Mouse (Mus musculus): ENCODE results near the gene Ntrk2. TPM values are rescaled to one million over a fixed set of nuclear protein-coding genes. Genes with fewer than 3 reads are reported as not detected.

The Ntrk2 gene
- polyA plus RNA-seq, 1 experiment = 1.2 TPM

GRCm38 (mm10) chr13:58920241-58920640, 113.9 kb downstream of the Ntrk2 start:
- DNase-seq (ENCODE audit: low read depth, low spot score) = no peak
- WGBS = 96% methylated on average over 7 of the region's 7 CpGs

GRCm38 (mm10) chr13:58921255-58921654, 114.9 kb downstream of the Ntrk2 start:
- DNase-seq (ENCODE audit: low read depth, low spot score) = no peak
- WGBS = 85% methylated on average over 3 of the region's 3 CpGs

DNA sequence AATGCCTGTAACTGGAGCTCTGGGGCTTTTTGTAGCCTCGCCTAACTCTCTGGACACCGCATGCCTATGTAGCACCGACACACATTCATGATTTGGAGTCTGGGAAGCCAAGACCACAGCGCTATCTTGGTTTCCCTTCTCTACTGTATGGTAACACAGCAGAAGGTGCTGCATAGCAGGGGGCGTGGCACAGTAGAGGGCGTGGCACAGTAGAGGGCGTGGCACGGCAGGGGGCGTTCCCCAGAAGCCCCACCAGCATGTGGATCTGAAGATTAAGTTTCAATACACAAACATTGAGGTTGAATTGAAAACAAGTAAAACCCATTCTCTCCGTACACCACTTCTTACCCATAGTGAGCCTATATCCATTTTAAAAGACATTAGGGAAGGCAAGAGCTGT, 115.3 kb downstream of the Ntrk2 start:
- DNase-seq (ENCODE audit: low read depth, low spot score) = no peak
- 76% methylated on average over 10 of the region's 10 CpGs for WGBS

DNA sequence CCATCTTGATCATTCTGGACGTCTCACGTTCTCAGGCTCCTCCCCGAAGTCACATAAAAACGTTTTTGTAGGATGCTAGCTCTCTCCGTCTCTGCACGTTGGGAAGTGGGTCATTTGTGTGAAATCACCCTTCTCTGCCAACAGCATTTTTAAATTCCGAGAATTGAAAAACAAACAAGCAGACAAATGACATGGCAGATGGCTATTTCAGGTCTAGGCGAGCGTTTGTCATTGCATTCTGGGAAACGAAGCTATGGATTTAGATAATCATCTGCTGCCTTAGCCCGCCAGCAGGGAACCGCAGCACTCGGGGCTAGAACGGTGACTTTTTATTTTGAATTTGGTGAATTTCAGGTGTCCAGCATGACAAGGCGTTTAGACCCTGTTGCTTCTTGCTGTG, 115.8 kb downstream of the Ntrk2 start:
- DNase-seq (ENCODE audit: low read depth, low spot score) = no peak
- WGBS = 90% methylated on average over 15 of the region's 15 CpGs

DNA sequence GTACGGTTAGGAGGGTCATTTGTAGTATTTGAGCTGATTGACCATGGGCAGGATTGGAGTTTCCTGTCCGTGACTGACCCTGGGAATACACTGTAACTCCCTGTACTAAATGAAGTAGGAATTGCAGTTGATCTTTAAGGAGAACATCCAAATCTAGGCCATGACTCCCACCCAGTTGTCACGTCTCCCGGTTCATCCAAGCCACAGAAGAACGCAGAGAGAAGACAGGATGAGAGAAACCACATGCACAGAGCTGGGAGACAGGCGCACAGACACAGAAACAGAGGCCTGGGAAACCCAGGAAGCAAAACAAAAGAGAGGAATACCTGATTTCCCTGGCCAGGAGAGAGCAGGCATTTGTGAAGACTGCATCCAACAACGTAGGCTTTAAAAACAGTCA, 117.1 kb downstream of the Ntrk2 start:
- no peak for DNase-seq (ENCODE audit: low read depth, low spot score)
- WGBS = 85% methylated on average over 7 of the region's 7 CpGs

GRCm38 (mm10) chr13:58924486-58924885, 118.1 kb downstream of the Ntrk2 start:
- DNase-seq (ENCODE audit: low read depth, low spot score) = no peak
- WGBS = 42% methylated on average over 3 of the region's 3 CpGs

DNA sequence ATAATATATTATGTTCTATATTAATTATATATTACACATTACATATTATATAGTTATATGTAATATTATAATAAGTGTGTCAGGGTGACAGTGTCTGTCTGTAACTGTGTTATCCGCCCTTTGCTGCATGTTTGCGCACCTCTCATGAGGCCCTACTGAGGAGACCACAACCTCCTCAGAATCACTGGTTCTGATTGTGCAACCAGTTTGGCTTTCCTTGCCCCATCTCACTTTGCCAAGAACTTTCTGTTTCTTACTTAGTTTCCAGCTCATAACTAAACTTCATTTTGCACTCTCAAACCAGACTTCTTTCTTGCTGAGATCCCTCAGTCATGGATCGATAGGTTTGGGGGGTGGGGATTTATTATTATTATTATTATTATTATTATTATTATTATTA, 120.8 kb downstream of the Ntrk2 start:
- no peak for DNase-seq (ENCODE audit: low read depth, low spot score)
- WGBS = 92% methylated on average over 3 of the region's 3 CpGs

DNA sequence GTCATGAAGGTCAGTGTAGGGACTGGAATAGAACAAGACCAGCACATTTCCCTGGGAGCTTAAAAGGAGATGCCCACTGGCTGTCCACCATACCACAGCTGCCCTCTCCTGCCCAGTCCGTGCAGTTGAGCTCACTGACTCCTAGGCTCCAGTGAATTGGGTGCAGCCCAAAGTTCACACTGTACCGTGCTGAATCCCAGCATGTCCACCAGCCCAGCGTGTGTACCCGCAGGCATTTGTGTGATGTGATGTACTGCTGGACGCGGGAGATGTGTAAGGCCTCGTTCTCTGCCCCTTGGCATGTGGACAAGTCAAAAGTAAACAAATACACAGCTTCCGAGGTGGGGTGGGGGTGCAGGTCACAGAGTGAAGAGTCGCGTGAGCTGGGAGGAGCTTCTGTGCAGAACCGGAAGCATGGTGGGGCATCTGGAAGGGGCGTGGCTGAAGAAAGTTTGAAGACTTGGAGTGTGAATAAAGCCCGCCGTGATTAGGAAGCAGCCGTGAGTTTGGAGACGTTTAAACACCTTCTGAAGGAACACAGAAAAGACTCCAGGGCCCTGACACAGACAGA, 121.4 kb downstream of the Ntrk2 start:
- no peak for DNase-seq (ENCODE audit: low read depth, low spot score)
- 46% methylated on average over 16 of the region's 16 CpGs for WGBS

DNA sequence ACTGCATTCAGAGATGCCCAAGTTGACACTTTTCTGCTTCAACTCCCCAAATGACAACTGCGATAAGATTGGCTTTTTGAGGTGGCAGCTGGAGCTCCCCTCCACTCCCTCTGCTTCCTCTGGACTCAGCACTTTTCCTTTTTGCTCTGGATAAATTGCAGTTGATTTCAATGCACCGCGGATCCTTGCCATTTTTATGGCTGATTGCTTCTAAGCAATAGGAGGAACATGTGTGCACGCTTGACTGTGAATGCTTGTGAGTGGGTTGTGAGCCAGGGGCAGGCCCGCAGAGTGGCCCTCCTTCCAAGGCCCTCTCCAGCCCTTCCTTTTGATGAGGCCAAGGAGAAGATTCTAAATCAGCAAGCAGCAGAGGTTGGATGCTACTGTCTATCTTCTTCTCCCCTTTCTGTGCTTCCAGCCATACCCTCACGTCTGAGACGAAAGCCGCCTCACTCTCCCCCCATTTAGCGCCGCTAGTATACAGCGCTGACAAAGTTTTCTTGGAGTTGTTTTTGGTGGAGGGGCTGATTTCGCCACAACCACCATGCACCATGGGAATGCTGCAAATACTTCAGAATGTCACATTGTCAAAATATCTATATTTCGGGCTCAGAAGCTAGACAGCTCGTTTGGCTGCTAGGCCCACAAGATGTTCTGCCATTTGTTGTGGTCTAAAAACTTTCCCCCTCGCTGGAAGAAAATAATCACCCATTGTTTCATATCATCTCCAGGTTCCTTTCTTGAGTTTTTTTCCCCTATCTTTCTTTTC, 122.5 kb downstream of the Ntrk2 start:
- 88% methylated on average over 15 of the region's 15 CpGs for WGBS
- DNase-seq (ENCODE audit: low read depth, low spot score) = no peak

DNA sequence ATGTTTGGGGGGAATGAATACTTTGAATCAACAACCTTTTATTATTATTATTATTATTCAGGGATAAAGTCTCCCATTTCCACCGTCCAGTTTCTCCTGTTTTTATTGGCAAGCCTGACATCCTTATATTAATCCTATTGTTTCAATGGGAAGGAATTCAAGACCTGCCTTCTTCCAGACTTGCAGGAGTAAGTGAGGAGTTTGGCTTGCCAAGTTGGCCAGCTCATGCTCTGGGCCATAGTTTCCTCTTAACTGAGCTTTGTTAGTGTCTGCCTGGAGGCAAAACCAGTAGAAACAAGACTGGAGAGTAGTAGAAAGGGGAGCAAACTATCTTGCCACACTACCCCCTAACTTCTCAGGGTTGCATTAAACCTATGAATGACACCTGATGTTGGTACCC, 123.8 kb downstream of the Ntrk2 start:
- 38% methylated on average over 1 of the region's 1 CpGs for WGBS
- no peak for DNase-seq (ENCODE audit: low read depth, low spot score)

GRCm38 (mm10) chr13:58933126-58933525, 126.8 kb downstream of the Ntrk2 start:
- DNase-seq (ENCODE audit: low read depth, low spot score) = no peak
- 84% methylated on average over 4 of the region's 4 CpGs for WGBS

GRCm38 (mm10) chr13:58934576-58935110, 128.3 kb downstream of the Ntrk2 start:
- WGBS = 89% methylated on average over 3 of the region's 3 CpGs
- no peak for DNase-seq (ENCODE audit: low read depth, low spot score)

GRCm38 (mm10) chr13:58935956-58936495, 129.7 kb downstream of the Ntrk2 start:
- WGBS = 13% methylated on average over 8 of the region's 8 CpGs
- DNase-seq (ENCODE audit: low read depth, low spot score) = no peak

DNA sequence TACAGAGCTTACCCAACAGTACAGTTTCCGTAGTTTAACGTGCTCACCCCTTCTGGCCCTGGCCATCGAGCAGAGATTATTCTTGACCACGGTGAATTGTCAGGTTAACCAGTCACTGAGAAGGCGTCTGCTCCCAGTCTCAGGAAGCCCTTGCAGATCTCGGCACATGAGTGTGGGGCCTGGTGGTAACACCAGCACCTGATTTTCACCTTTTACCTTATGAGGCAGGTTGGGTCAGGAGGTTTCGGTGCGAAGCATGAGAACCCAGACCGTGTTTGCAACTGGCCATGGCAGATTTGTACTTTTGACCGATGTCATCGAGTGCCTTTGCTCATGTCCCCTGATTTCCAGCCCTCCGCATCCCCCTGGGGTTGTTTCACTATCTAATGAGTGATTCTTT, 131.5 kb downstream of the Ntrk2 start:
- WGBS = 95% methylated on average over 12 of the region's 12 CpGs
- DNase-seq (ENCODE audit: low read depth, low spot score) = no peak

DNA sequence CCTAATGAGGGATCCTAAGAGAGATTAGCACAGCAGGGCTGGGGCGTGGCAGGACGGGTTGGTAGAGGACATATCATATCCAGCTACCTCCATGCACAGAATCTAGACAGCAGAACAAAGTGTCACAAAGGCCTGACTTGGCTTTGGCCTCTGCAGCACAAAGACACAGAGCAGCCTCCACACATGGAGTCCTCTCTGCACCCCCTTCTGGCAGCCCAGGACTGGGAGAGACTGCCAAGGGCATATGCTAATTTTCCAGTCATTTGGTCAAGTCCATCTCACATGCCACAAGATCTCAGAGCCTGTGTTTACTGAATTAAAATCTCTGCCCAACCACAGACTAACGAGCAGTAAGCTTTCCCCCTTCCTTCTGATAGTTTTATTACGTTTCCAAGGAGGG, 132.1 kb downstream of the Ntrk2 start:
- DNase-seq (ENCODE audit: low read depth, low spot score) = no peak
- WGBS = 27% methylated on average over 4 of the region's 4 CpGs

- DNase-seq (ENCODE audit: low read depth, low spot score) = no peak
- 65% methylated on average over 6 of the region's 6 CpGs for WGBS
Measured at GRCm38 (mm10) chr13:58940208-58940607, 133.8 kb downstream of the Ntrk2 start.

DNA sequence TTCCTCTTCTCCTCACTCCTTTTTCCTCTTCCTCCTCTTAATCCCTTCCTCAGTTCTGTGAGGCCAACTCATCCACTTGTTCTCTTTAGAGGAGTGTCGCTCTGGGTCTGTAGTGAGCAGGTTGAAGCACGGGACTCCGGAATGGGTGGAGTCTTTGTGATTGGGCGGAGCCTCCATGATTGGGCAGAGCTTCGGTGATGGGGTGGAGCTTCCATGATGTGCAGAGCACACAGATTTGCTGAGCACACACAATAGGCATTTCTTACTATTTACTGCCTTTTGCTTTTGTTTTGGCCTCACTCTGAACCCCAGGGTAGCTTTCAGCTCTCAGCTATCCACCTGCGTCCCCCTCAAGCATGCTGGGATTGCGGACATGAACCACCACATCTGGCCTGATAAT, 134.4 kb downstream of the Ntrk2 start:
- WGBS = 57% methylated on average over 7 of the region's 7 CpGs
- no peak for DNase-seq (ENCODE audit: low read depth, low spot score)

GRCm38 (mm10) chr13:58945781-58946180, 139.4 kb downstream of the Ntrk2 start:
- no peak for DNase-seq (ENCODE audit: low read depth, low spot score)
- WGBS = 73% methylated on average over 6 of the region's 6 CpGs

DNA sequence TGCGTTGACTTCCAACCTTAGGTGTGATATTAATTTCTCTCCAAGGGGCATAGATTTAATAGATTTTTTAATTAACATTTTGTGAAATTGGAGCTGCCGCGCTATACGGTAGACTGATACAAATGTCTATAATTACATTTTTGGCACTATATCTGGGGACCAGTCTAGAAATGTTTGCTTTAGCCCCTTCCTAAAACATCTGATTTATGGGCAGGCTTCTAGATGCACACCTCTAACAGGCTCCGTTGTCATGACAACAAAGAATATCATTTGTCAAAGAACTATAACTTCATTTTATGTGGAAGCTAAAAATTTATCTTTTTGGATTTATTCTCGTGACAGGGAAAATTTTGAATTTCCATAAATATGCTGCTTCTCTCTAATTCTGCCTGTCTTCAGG, 140.2 kb downstream of the Ntrk2 start:
- DNase-seq (ENCODE audit: low read depth, low spot score) = no peak
- WGBS = 91% methylated on average over 6 of the region's 6 CpGs

DNA sequence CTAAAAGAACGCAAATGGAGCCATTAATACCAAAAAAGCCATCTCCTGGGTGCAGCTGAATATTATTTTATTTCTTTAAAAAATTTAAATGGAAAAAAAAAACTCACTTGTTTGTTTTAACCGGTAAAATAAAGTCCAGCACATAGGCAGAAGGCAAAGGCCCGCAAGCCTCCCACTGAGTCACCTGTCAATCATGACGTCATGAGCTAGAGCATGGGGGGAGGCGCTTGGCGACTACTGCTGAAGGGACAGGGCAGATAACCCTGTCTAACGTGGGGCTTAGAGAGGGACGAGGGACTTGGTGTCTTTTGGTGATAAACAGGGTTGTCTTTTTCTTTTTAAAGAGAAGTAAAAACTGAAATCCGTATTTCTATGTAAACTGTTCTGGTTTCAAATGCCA, 140.7 kb downstream of the Ntrk2 start:
- no peak for DNase-seq (ENCODE audit: low read depth, low spot score)
- 67% methylated on average over 9 of the region's 9 CpGs for WGBS

DNA sequence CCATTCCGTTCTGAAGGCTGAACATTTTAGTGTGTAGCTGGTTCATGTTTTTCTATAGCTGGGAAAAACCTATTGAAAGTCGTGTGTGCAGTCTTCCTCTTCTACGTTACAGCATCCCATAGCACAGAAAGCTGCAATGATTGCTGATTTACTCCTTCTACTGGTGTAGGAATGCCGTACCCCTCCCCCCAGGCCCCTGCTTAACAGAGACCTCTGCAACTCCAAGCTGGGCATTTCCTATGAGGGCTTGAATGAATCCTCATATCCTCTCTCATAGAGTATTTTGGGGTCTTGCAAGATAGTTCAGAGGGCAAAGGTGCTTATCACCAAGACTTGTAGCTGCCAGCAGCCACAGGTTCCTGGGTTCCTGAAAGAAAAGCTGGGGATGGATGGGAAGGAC, 148.0 kb downstream of the Ntrk2 start:
- DNase-seq (ENCODE audit: low read depth, low spot score) = no peak
- 62% methylated on average over 4 of the region's 4 CpGs for WGBS

All from large intestine, adult 2 months (tissue).